Mouse (Mus musculus) ES-Bruce4 (cell line): Measurements from ENCODE around the gene Rtkn2. TPM values are rescaled to one million over a fixed set of nuclear protein-coding genes. Genes with fewer than 3 reads are reported as not detected.
"Not testable (repeated sequence)": the region's sequence is repeated elsewhere in the genome, so short reads cannot be mapped to it uniquely, and the experiment has no call there.

ENCODE experiments used
- H3K27ac ChIP-seq: 2 replicates; pipeline ENCODE4 v1.5.1; 2012; ENCODE audit warnings: low read length, inconsistent platforms; ENCODE audit not compliant: insufficient read depth
- H3K27me3 ChIP-seq: 2 replicates; pipeline ENCODE4 v1.6.1; 2012; ENCODE audit warnings: mild to moderate bottlenecking, low read length, inconsistent platforms; ENCODE audit not compliant: control insufficient read depth, poor library complexity, insufficient read depth, severe bottlenecking
- H3K36me3 ChIP-seq: 2 replicates; pipeline ENCODE4 v1.6.1; 2012; ENCODE audit warnings: inconsistent platforms, mild to moderate bottlenecking, low read length, moderate library complexity; ENCODE audit not compliant: control insufficient read depth, poor library complexity, insufficient read depth, severe bottlenecking
- H3K4me1 ChIP-seq: one replicate; pipeline ENCODE4 v1.8.1; 2011; ENCODE audit warnings: low read length; ENCODE audit not compliant: control insufficient read depth, insufficient read depth
- H3K4me3 ChIP-seq: 2 replicates; pipeline ENCODE4 v1.5.1; 2011; ENCODE audit warnings: low read depth, mild to moderate bottlenecking, low read length
- H3K9ac ChIP-seq: 2 replicates; pipeline ENCODE4 v1.6.1; 2012; ENCODE audit warnings: low read depth, mild to moderate bottlenecking, inconsistent platforms; ENCODE audit not compliant: poor library complexity, severe bottlenecking
- H3K9me3 ChIP-seq: replicated peaks from 2 replicates; pipeline ENCODE4 v1.6.1; 2012; ENCODE audit warnings: mild to moderate bottlenecking, low read length, inconsistent platforms; ENCODE audit not compliant: control insufficient read depth, poor library complexity, insufficient read depth, severe bottlenecking
- CTCF ChIP-seq: IDR thresholded peaks from one replicate; pipeline ENCODE4 v1.8.1; 2011; ENCODE audit warnings: low read depth, low read length
- EP300 ChIP-seq: IDR thresholded peaks from 2 replicates; pipeline ENCODE4 v1.6.1; 2011; ENCODE audit warnings: low read depth, low read length; ENCODE audit not compliant: insufficient read depth
- POLR2A ChIP-seq: IDR thresholded peaks from one replicate; pipeline ENCODE4 v1.8.1; 2011; ENCODE audit warnings: low read length; ENCODE audit not compliant: insufficient read depth
- polyA plus RNA-seq: library from polyadenylated mRNA; stranded (reverse); fragments of >200 nt; gene quantifications from 2 replicates; pipeline ENCODE4 v1.2.4, GENCODE M21; 2011; ENCODE audit warnings: low read depth; ENCODE audit not compliant: missing spikeins, insufficient read depth, insufficient read length

Gene Rtkn2
- polyA plus RNA-seq, 1 experiment = 19.4 TPM

DNA sequence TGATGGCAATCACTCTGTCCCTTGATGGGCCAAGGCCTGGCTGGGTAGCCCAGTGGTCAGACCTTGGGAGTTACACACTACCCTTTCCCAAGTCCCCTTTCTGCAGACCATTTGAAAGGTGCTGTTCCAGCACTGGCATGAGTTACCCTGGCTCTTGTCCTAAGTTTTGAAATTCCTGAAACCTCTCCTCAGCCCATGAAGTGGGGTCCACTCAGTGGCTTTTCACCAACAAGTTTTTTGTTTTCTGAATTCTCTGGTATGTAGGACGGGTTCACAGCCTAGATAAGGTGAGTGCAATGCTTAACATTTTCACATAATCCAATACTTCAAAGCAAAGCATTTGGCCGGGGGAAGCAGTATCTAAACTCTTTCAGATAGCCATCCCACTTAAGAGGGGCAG, 115.8 kb downstream of the Rtkn2 start:
- TF ChIP-seq EP300 (no peak), POLR2A (no peak), CTCF (no peak)

DNA sequence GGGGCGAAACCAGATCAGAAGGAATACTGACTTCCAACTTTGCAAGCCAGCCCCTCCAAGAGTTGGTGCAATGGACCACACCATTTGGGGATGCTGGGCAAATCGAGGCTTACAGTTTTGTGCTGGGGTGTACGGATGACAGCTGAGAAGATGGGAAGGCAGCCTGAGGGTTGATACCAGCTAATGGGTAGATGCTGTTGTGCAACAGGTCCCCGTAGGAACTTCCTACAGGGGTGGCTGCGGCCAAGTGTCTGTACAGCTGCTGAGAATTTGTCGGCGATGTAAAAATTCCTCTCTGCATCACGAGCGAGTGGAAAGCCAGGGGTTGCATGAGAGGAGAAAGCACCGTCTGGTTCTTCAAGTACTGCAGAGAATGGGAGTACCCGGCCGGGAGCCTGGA, 117.0 kb downstream of the Rtkn2 start:
- Histone ChIP-seq H3K27ac (no peak overlapping the region), H3K27me3 (no peaks in the 10 kb centered on the region), H3K36me3 (peaks cover 72% of the 10 kb centered on the region), H3K4me1 (peaks cover 4% of the 10 kb centered on the region), H3K9me3 (no peaks in the 10 kb centered on the region), H3K9ac (no peak overlapping the region), H3K4me3 (no peak overlapping the region)
- no peak for TF ChIP-seq EP300
- TF ChIP-seq CTCF = no peak
- TF ChIP-seq POLR2A = no peak

More for the DNA sequence above, 115.8 kb downstream of the Rtkn2 start:
- Histone ChIP-seq H3K36me3 (peaks cover 60% of the 10 kb centered on the region), H3K27ac (no peak overlapping the region), H3K9me3 (no peaks in the 10 kb centered on the region), H3K4me3 (no peak overlapping the region), H3K4me1 (peaks cover 2% of the 10 kb centered on the region), H3K27me3 (no peaks in the 10 kb centered on the region), H3K9ac (no peak overlapping the region)

DNA sequence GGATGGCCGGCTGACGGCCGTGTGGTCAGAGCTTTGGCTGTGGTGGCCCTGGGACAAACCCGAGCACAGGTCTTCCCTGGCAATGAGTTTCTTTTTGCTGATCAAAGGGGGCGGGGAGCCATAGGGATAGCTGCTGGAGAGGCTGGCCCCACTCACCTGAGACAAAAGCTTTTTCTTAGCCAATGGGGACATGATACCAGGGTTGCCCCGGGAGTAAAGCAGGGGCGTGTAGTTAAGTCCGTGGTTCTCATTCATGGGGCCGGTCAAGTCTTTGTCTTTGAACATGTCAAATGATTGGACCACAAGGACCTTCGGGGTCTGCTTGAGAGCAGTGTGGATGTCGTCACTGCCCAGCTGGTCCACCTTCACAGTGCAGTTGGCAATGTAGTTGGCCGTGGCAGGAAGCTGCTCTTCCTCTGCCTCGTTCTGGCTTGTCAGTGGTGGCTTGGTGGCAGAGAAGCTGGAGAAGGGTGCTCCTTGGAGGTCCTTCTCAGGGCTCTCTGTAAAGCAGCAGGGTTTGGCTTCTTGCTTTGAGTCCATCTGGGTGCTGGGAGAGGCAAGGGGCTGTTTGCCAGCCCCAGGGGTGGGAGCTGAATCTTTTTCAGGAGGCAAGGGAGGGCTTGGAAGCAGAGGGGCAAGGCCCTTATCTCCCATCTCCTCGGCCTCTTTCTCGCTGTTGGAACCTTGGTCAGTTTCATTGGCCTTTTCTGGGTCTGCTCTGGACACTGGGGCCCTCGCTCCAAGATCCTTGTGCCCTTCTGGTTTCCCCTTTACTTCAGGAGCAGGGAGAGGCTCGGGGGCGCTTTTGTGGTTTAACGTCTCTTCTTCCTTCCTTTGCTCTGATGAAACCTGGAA, 118.7 kb downstream of the Rtkn2 start:
- no peaks in the 10 kb centered on the region for H3K27me3 ChIP-seq
- no peak overlapping the region for H3K4me3 ChIP-seq
- H3K9ac ChIP-seq = no peak overlapping the region
- no peaks in the 10 kb centered on the region for H3K9me3 ChIP-seq
- H3K4me1 ChIP-seq = peaks cover 4% of the 10 kb centered on the region
- peaks cover 88% of the 10 kb centered on the region for H3K36me3 ChIP-seq
- TF ChIP-seq POLR2A (no peak), EP300 (no peak), CTCF (no peak)
- H3K27ac ChIP-seq = no peak overlapping the region

DNA sequence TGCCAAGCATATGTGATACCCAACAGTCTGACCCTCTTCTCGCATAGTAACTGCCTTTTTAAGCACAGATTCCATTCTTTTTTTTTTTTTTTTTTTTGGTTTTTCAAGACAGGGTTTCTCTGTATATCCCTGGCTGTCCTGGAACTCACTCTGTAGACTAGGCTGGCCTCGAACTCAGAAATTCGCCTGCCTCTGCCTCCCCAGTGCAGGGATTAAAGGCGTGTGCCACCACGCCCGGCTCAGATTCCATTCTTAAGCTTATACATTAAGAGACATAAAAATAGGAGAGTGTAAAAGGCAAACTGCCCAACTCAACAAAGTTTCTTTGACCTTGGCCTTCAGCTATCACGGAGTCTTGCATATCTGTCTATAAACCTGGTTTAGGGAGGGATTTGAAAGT, 120.4 kb downstream of the Rtkn2 start:
- peaks cover 82% of the 10 kb centered on the region for H3K36me3 ChIP-seq
- H3K27me3 ChIP-seq, H3K4me3 ChIP-seq, H3K27ac ChIP-seq, H3K4me1 ChIP-seq, H3K9ac ChIP-seq, H3K9me3 ChIP-seq: not testable (repeated sequence)

DNA sequence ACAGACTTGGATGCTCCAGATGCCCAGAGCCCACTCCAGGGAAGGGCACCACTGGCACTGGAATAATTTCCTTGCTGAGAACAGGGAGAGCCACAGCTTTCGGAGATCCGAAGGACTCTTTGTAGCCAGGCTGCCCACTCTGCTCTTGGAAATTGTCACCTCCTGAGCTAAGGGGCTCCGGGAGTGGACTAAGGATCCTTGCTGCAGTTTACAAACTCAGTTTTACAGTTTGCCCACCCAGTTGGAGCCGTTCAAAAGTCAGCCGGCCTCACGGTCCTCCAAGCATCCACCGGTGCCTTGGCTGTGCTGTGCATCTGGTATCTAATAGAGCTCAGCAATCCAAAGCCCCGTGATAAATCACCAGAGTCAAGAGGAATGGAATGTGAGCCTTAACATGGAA, 121.1 kb downstream of the Rtkn2 start:
- no peaks in the 10 kb centered on the region for H3K9me3 ChIP-seq
- no peaks in the 10 kb centered on the region for H3K27me3 ChIP-seq
- peaks cover 4% of the 10 kb centered on the region for H3K4me1 ChIP-seq
- TF ChIP-seq EP300 = no peak
- no peak for TF ChIP-seq CTCF
- TF ChIP-seq POLR2A = no peak
- no peak overlapping the region for H3K27ac ChIP-seq
- H3K36me3 ChIP-seq = peaks cover 75% of the 10 kb centered on the region
- no peak overlapping the region for H3K9ac ChIP-seq
- no peak overlapping the region for H3K4me3 ChIP-seq

DNA sequence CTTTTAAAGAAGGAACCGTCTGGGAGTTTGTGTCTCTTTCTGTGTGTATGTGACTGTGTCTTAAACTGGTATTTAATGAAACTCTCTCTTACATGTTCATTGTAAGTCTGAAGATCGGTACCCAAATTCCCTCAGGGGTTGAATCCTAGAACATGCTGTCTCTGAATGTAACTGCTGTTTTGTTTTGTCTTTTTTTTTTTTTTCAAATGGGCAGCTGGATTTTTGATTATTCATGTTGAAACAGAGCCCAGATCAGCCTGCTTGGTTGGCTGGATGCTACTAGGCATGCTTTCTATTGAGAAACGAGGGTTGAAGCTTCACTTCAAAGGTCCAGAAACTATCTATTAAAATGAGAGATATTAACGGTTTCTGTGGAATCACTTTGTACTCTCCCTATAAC, 121.9 kb downstream of the Rtkn2 start:
- TF ChIP-seq EP300 = no peak
- no peak for TF ChIP-seq POLR2A
- no peak for TF ChIP-seq CTCF
- Histone ChIP-seq H3K9ac (no peak overlapping the region), H3K27ac (no peak overlapping the region), H3K4me1 (peaks cover 4% of the 10 kb centered on the region), H3K27me3 (no peaks in the 10 kb centered on the region), H3K9me3 (no peaks in the 10 kb centered on the region), H3K36me3 (peaks cover 72% of the 10 kb centered on the region), H3K4me3 (no peak overlapping the region)
